ENCODE assay signal across 25 mouse cellular contexts in genomic region chrX:136693196-136693595, GRCm38 (mm10). TPM values are rescaled to one million over a fixed set of nuclear protein-coding genes. Genes with fewer than 3 reads are reported as not detected.
A peak's percentile ranks its signal among the peaks of the same experiment; 100 is the strongest.
DNase-seq lines count a peak whose midpoint lies in the region; ATAC-seq and TF ChIP-seq lines count a peak whose summit lies in the region.
"Had no signal": no experiment of that assay in that cellular context is flagged by ENCODE, and none has a peak within 500 bp of the region (broad histone marks: within the 10 kb centered on the region; RNA-seq: fewer than 3 reads in every experiment).

No protein-coding gene starts in this region.

- peak; percentile 58 to 62 for DNase-seq in cerebellum, postnatal 14 days
- DNase-seq in cerebellum, adult 2 months = no peak
- no peak for DNase-seq in forebrain, postnatal 0 days
- DNase-seq in forebrain, embryonic 11.5 days (ENCODE audit: low spot score) = no peak
- DNase-seq in midbrain, embryonic 11.5 days (ENCODE audit: low spot score, missing footprints) = no peak
- no peak for DNase-seq in midbrain, postnatal 0 days (ENCODE audit: low spot score)
- no peak for DNase-seq in stomach, postnatal 0 days (ENCODE audit: low spot score)
- DNase-seq: adrenal gland, adult 8-10 months; gastrocnemius, postnatal 10 days; heart, postnatal 10 days; kidney, adult 2 months; kidney, postnatal 36 days; lung, embryonic 14.5 days; lung, postnatal 14 days; right cerebral cortex, postnatal 25 days; thymus, postnatal 14 days had no signal

- ATAC-seq in forebrain, postnatal 0 days = 0 out of 2 replicates have a peak, but pooled peaks have one; percentile 14
- ATAC-seq in forebrain, embryonic 11.5 days (replicated peaks; ENCODE audit: low FRiP score) = no peak
- 0 out of 2 replicates have a peak, but pooled peaks have one; percentile 16 for ATAC-seq in midbrain, embryonic 11.5 days (ENCODE audit: low FRiP score)
- ATAC-seq in midbrain, postnatal 0 days (ENCODE audit: low FRiP score) = no peak
- ATAC-seq in stomach, postnatal 0 days (ENCODE audit: low FRiP score, low TSS enrichment) = no peak
- ATAC-seq: intestine, embryonic 15.5 days had no signal

- no peak for TF ChIP-seq EP300 in stomach, postnatal 0 days (optimal IDR thresholded peaks at IDR 0.05)

- WGBS in cerebellum, adult 2 months = 44% methylated on average over 5 of the region's 5 CpGs
- 77% methylated on average over 5 of the region's 5 CpGs for WGBS in forebrain, postnatal 0 days
- WGBS in forebrain, embryonic 11.5 days = 89% methylated on average over 5 of the region's 5 CpGs
- 76% methylated on average over 5 of the region's 5 CpGs for WGBS in midbrain, embryonic 11.5 days
- 86% methylated on average over 5 of the region's 5 CpGs for WGBS in midbrain, postnatal 0 days
- 73% methylated on average over 5 of the region's 5 CpGs for WGBS in stomach, postnatal 0 days

- TF ChIP-seq CTCF in cerebellum, adult 2 months (IDR thresholded peaks at IDR 0.05; ENCODE audit: borderline replicate concordance, insufficient read depth, low read depth, low read length) = no peak
- no peak for TF ChIP-seq CTCF in forebrain, postnatal 0 days (IDR thresholded peaks at IDR 0.05; ENCODE audit: low read depth)
- no peak for TF ChIP-seq CTCF in midbrain, postnatal 0 days (IDR thresholded peaks at IDR 0.05)
- TF ChIP-seq CTCF in stomach, postnatal 0 days (IDR thresholded peaks at IDR 0.05; ENCODE audit: low read depth) = no peak

- no peak for TF ChIP-seq POLR2A in cerebellum, adult 2 months (IDR thresholded peaks at IDR 0.05; ENCODE audit: borderline replicate concordance, insufficient read depth, low read length)

- no peaks in the 10 kb centered on the region for H3K36me3 ChIP-seq in forebrain, postnatal 0 days (ENCODE audit: insufficient read depth)
- H3K36me3 ChIP-seq in forebrain, embryonic 11.5 days (ENCODE audit: control insufficient read depth, insufficient read depth, low read length) = no peaks in the 10 kb centered on the region
- no peaks in the 10 kb centered on the region for H3K36me3 ChIP-seq in midbrain, embryonic 11.5 days (ENCODE audit: control insufficient read depth, insufficient read depth, low read length)
- H3K36me3 ChIP-seq in midbrain, postnatal 0 days (ENCODE audit: insufficient read depth, low read length) = no peaks in the 10 kb centered on the region
- no peaks in the 10 kb centered on the region for H3K36me3 ChIP-seq in stomach, postnatal 0 days (ENCODE audit: control insufficient read depth, insufficient read depth, low read length)
- H3K36me3 ChIP-seq: embryonic facial prominence, embryonic 13.5 days; G1E; heart, embryonic 13.5 days; intestine, embryonic 15.5 days; limb, embryonic 12.5 days; liver, embryonic 15.5 days; stomach, embryonic 15.5 days had no signal

- no peak overlapping the region for H3K27ac ChIP-seq in cerebellum, adult 2 months (ENCODE audit: insufficient read depth, low read length)
- no peak overlapping the region for H3K27ac ChIP-seq in forebrain, postnatal 0 days (ENCODE audit: low read depth, low read length)
- H3K27ac ChIP-seq in forebrain, embryonic 11.5 days (ENCODE audit: low read depth, low read length) = no peak overlapping the region
- no peak overlapping the region for H3K27ac ChIP-seq in midbrain, embryonic 11.5 days (ENCODE audit: low read depth, low read length)
- H3K27ac ChIP-seq in midbrain, postnatal 0 days (ENCODE audit: low read depth, low read length) = no peak overlapping the region
- no peak overlapping the region for H3K27ac ChIP-seq in stomach, postnatal 0 days (replicated peaks)
- H3K27ac ChIP-seq: embryonic facial prominence, embryonic 13.5 days; heart, embryonic 13.5 days; intestine, embryonic 15.5 days; layer of hippocampus, adult 2 months; left cerebral cortex, adult 2 months; limb, embryonic 12.5 days; liver, embryonic 15.5 days; stomach, embryonic 15.5 days had no signal

- peaks cover 6% of the 10 kb centered on the region for H3K4me1 ChIP-seq in cerebellum, adult 2 months (ENCODE audit: control insufficient read depth, insufficient read depth, low read length)
- H3K4me1 ChIP-seq in forebrain, postnatal 0 days (ENCODE audit: insufficient read depth) = no peaks in the 10 kb centered on the region
- H3K4me1 ChIP-seq in forebrain, embryonic 11.5 days (replicated peaks; ENCODE audit: control insufficient read depth, insufficient read depth, low read length) = no peaks in the 10 kb centered on the region
- H3K4me1 ChIP-seq in midbrain, embryonic 11.5 days (ENCODE audit: control insufficient read depth, insufficient read depth, low read length) = peaks cover 2% of the 10 kb centered on the region; the same call in 1 of the 2 replicates
- H3K4me1 ChIP-seq in midbrain, postnatal 0 days (ENCODE audit: insufficient read depth, low read length) = no peaks in the 10 kb centered on the region
- H3K4me1 ChIP-seq in stomach, postnatal 0 days (replicated peaks; ENCODE audit: control insufficient read depth, insufficient read depth) = no peaks in the 10 kb centered on the region
- H3K4me1 ChIP-seq: embryonic facial prominence, embryonic 13.5 days; heart, embryonic 13.5 days; intestine, embryonic 15.5 days; limb, embryonic 12.5 days; liver, embryonic 15.5 days; stomach, embryonic 15.5 days had no signal

- no peak overlapping the region for H3K4me2 ChIP-seq in forebrain, postnatal 0 days (ENCODE audit: low read depth)
- H3K4me2 ChIP-seq in forebrain, embryonic 11.5 days (ENCODE audit: low read depth, low read length, severe bottlenecking) = no peak overlapping the region
- H3K4me2 ChIP-seq in midbrain, embryonic 11.5 days = no peak overlapping the region
- no peak overlapping the region for H3K4me2 ChIP-seq in midbrain, postnatal 0 days (ENCODE audit: low read depth, low read length, poor library complexity, severe bottlenecking)
- no peak overlapping the region for H3K4me2 ChIP-seq in stomach, postnatal 0 days (replicated peaks; ENCODE audit: low read depth)
- H3K4me2 ChIP-seq: embryonic facial prominence, embryonic 13.5 days; heart, embryonic 13.5 days; intestine, embryonic 15.5 days; limb, embryonic 12.5 days; liver, embryonic 15.5 days; lung, embryonic 14.5 days; stomach, embryonic 15.5 days had no signal

- no peak overlapping the region for H3K9ac ChIP-seq in forebrain, postnatal 0 days
- H3K9ac ChIP-seq in forebrain, embryonic 11.5 days (ENCODE audit: low read length) = no peak overlapping the region
- H3K9ac ChIP-seq in midbrain, embryonic 11.5 days (ENCODE audit: low read length) = no peak overlapping the region
- no peak overlapping the region for H3K9ac ChIP-seq in midbrain, postnatal 0 days (replicated peaks; ENCODE audit: low read length, poor library complexity, severe bottlenecking)
- H3K9ac ChIP-seq in stomach, postnatal 0 days (ENCODE audit: low read length) = no peak overlapping the region
- H3K9ac ChIP-seq: embryonic facial prominence, embryonic 13.5 days; heart, embryonic 13.5 days; intestine, embryonic 15.5 days; limb, embryonic 12.5 days; liver, embryonic 15.5 days; lung, embryonic 14.5 days; stomach, embryonic 15.5 days had no signal

- H3K9me3 ChIP-seq in forebrain, postnatal 0 days (ENCODE audit: low read length) = no peaks in the 10 kb centered on the region
- no peaks in the 10 kb centered on the region for H3K9me3 ChIP-seq in forebrain, embryonic 11.5 days (ENCODE audit: control insufficient read depth, low read length)
- H3K9me3 ChIP-seq in midbrain, embryonic 11.5 days (ENCODE audit: control insufficient read depth, low read length) = no peaks in the 10 kb centered on the region
- H3K9me3 ChIP-seq in midbrain, postnatal 0 days (ENCODE audit: low read length) = no peaks in the 10 kb centered on the region
- no peaks in the 10 kb centered on the region for H3K9me3 ChIP-seq in stomach, postnatal 0 days (ENCODE audit: control insufficient read depth, low read length)
- H3K9me3 ChIP-seq: embryonic facial prominence, embryonic 13.5 days; G1E; heart, embryonic 13.5 days; intestine, embryonic 15.5 days; limb, embryonic 12.5 days; liver, embryonic 15.5 days; stomach, embryonic 15.5 days had no signal

- H3K27me3 ChIP-seq in cerebellum, adult 2 months (ENCODE audit: control insufficient read depth, insufficient read depth, low read length) = no peaks in the 10 kb centered on the region
- no peaks in the 10 kb centered on the region for H3K27me3 ChIP-seq in forebrain, postnatal 0 days (ENCODE audit: insufficient read depth, low read length)
- no peaks in the 10 kb centered on the region for H3K27me3 ChIP-seq in forebrain, embryonic 11.5 days (ENCODE audit: control insufficient read depth, insufficient read depth, low read length)
- no peaks in the 10 kb centered on the region for H3K27me3 ChIP-seq in midbrain, embryonic 11.5 days (ENCODE audit: control insufficient read depth, insufficient read depth, low read length)
- H3K27me3 ChIP-seq in midbrain, postnatal 0 days (ENCODE audit: insufficient read depth, low read length) = no peaks in the 10 kb centered on the region
- H3K27me3 ChIP-seq in stomach, postnatal 0 days (ENCODE audit: control insufficient read depth, insufficient read depth, low read length) = no peaks in the 10 kb centered on the region
- H3K27me3 ChIP-seq: embryonic facial prominence, embryonic 13.5 days; heart, embryonic 13.5 days; intestine, embryonic 15.5 days; limb, embryonic 12.5 days; liver, embryonic 15.5 days; stomach, embryonic 15.5 days had no signal

- no peak overlapping the region for H3K4me3 ChIP-seq in cerebellum, adult 2 months (replicated peaks; ENCODE audit: insufficient read depth, low read depth, low read length)
- H3K4me3 ChIP-seq in forebrain, postnatal 0 days (ENCODE audit: low read depth, low read length) = no peak overlapping the region
- H3K4me3 ChIP-seq in forebrain, embryonic 11.5 days (ENCODE audit: low read depth, low read length) = no peak overlapping the region
- no peak overlapping the region for H3K4me3 ChIP-seq in midbrain, embryonic 11.5 days (ENCODE audit: low read depth, low read length)
- no peak overlapping the region for H3K4me3 ChIP-seq in midbrain, postnatal 0 days (ENCODE audit: low read depth, low read length)
- no peak overlapping the region for H3K4me3 ChIP-seq in stomach, postnatal 0 days (ENCODE audit: low read depth, low read length)
- H3K4me3 ChIP-seq: embryonic facial prominence, embryonic 13.5 days; heart, embryonic 13.5 days; intestine, embryonic 15.5 days; layer of hippocampus, adult 2 months; left cerebral cortex, adult 2 months; limb, embryonic 12.5 days; liver, embryonic 15.5 days; stomach, embryonic 15.5 days had no signal

RNA-seq across cellular contexts. Expression of gene Tceal1, which starts 14.6 kb away (rescaled TPM):
- 17.5 and 18.7 TPM in 2 replicates for polyA plus RNA-seq in cerebellum, adult 2 months (2012; rRNA removed)
- 23.8 TPM in 2 replicates for total RNA-seq in forebrain, postnatal 0 days (2014; rRNA removed)
- 19.7 and 20.7 TPM in 2 replicates for polyA plus RNA-seq in forebrain, postnatal 0 days (2015; fragmentation: Nextera tagmentation; extraction: Ambion mirVana)
- polyA plus RNA-seq in forebrain, embryonic 11.5 days (2014; fragmentation: Nextera tagmentation; extraction: Ambion mirVana) = 9.7 and 11.2 TPM in 2 replicates
- polyA plus RNA-seq in midbrain, embryonic 11.5 days (2014; fragmentation: Nextera tagmentation; extraction: Ambion mirVana) = 11.4 and 14.5 TPM in 2 replicates
- total RNA-seq in midbrain, postnatal 0 days (2014; rRNA removed) = 21.2 and 23.2 TPM in 2 replicates
- polyA plus RNA-seq in midbrain, postnatal 0 days (2015; fragmentation: Nextera tagmentation; extraction: Ambion mirVana) = 24.0 and 28.0 TPM in 2 replicates
- 7.6 and 8.2 TPM in 2 replicates for polyA plus RNA-seq in stomach, postnatal 0 days (2015; fragmentation: Nextera tagmentation; extraction: Ambion mirVana)
- polyA plus RNA-seq: G1E had no signal

RNA-seq across cellular contexts. Expression of gene Morf4l2, which starts 50.3 kb away (rescaled TPM):
- 223 and 236 TPM in 2 replicates for polyA plus RNA-seq in cerebellum, adult 2 months (2012; rRNA removed)
- total RNA-seq in forebrain, postnatal 0 days (2014; rRNA removed) = 542 and 544 TPM in 2 replicates
- 603 and 616 TPM in 2 replicates for polyA plus RNA-seq in forebrain, postnatal 0 days (2015; fragmentation: Nextera tagmentation; extraction: Ambion mirVana)
- 550 and 558 TPM in 2 replicates for polyA plus RNA-seq in forebrain, embryonic 11.5 days (2014; fragmentation: Nextera tagmentation; extraction: Ambion mirVana)
- polyA plus RNA-seq in midbrain, embryonic 11.5 days (2014; fragmentation: Nextera tagmentation; extraction: Ambion mirVana) = 669 and 699 TPM in 2 replicates
- 355 and 449 TPM in 2 replicates for total RNA-seq in midbrain, postnatal 0 days (2014; rRNA removed)
- 603 and 621 TPM in 2 replicates for polyA plus RNA-seq in midbrain, postnatal 0 days (2015; fragmentation: Nextera tagmentation; extraction: Ambion mirVana)
- polyA plus RNA-seq in stomach, postnatal 0 days (2015; fragmentation: Nextera tagmentation; extraction: Ambion mirVana) = 303 and 335 TPM in 2 replicates

Comparison
In these comparisons a context has a peak if more than half of its experiments do, and no peak if none do; other contexts are left out.
1. DNase-seq: peak in cerebellum, postnatal 14 days (2 of 2); none in cerebellum, adult 2 months (0 of 2), forebrain, postnatal 0 days (single experiment), forebrain, embryonic 11.5 days (single experiment), midbrain, embryonic 11.5 days (single experiment), midbrain, postnatal 0 days (single experiment) and stomach, postnatal 0 days (single experiment).
2. ATAC-seq: peak in forebrain, postnatal 0 days (single experiment) and midbrain, embryonic 11.5 days (single experiment); none in forebrain, embryonic 11.5 days (single experiment), midbrain, postnatal 0 days (single experiment) and stomach, postnatal 0 days (single experiment).